Mouse (Mus musculus) ES-E14 (cell line): ENCODE measurements around the gene Ntn1.
A peak's percentile ranks its signal among the peaks of the same experiment; 100 is the strongest.

ENCODE experiments used
- HCFC1 ChIP-seq: IDR thresholded peaks from 2 replicates; pipeline ENCODE4 v1.6.1; 2012; ENCODE audit warnings: low read length, inconsistent platforms, borderline replicate concordance; ENCODE audit not compliant: insufficient read depth
- ZC3H11A ChIP-seq: IDR thresholded peaks from 2 replicates; pipeline ENCODE4 v1.6.1; 2012; ENCODE audit warnings: low read depth, mild to moderate bottlenecking, inconsistent platforms, low read length, borderline replicate concordance

GRCm38 (mm10) chr11:68231558-68231957, 169.1 kb downstream of the Ntn1 start:
- TF ChIP-seq ZC3H11A (peak; percentile 25; the same call in 1 of the 2 replicates), HCFC1 (no peak)
